Mouse (Mus musculus) ES-Bruce4 (cell line): ENCODE measurements at regions not wholly inside any gene's neighbourhood (a gene's known extent, or its start where the extent isn't known, plus 50 kb on each side); places are given as distances from the start of the nearest gene placed in this dataset.

Source experiments
- CTCF ChIP-seq: IDR thresholded peaks from one replicate; pipeline ENCODE4 v1.8.1; 2011; ENCODE audit warnings: low read depth, low read length
- POLR2A ChIP-seq: IDR thresholded peaks from one replicate; pipeline ENCODE4 v1.8.1; 2011; ENCODE audit warnings: low read length; ENCODE audit not compliant: insufficient read depth

- TF ChIP-seq CTCF (no peak), POLR2A (no peak)
Observed at GRCm38 (mm10) chr5:52939994-52940393, 97.9 kb upstream of the Slc34a2 start.
